Mouse (Mus musculus): ENCODE data around the gene Krt19.

GRCm38 (mm10) chr11:100164392-100164791 lies 15.9 kb upstream of the Krt19 start:
- TF ChIP-seq CTCF (IDR thresholded peaks at IDR 0.05; ENCODE audit: low read depth) (no peak), EP300 (IDR thresholded peaks at IDR 0.05; ENCODE audit: low read depth) (no peak)

Data from liver, embryonic 14.5 days (tissue).